Mouse (Mus musculus) erythroblast, embryonic 14.5 days (primary cell): Measurements from ENCODE around the gene Car10.

ENCODE experiments used
- GATA1 ChIP-seq: IDR thresholded peaks from 2 replicates; pipeline ENCODE4 v1.6.1; 2012; ENCODE audit warnings: low read length, inconsistent platforms, mixed read lengths
- TAL1 ChIP-seq: IDR thresholded peaks from 3 replicates; pipeline ENCODE4 v1.6.1; 2012; ENCODE audit warnings: low read length, inconsistent platforms, mixed read lengths

- TF ChIP-seq GATA1 (no peak), TAL1 (no peak)
These were observed 390.2 kb downstream of the Car10 start for GRCm38 (mm10) chr11:93487913-93488604.
